Mouse (Mus musculus) macrophage (primary cell): Measurements from ENCODE around the gene AA792892. TPM values are rescaled to one million over a fixed set of nuclear protein-coding genes. Genes with fewer than 3 reads are reported as not detected.
"Not testable (repeated sequence)": the region's sequence is repeated elsewhere in the genome, so short reads cannot be mapped to it uniquely, and the experiment has no call there.

ENCODE experiments used
- H3K27ac ChIP-seq: fragments of 350-480 bp; formaldehyde crosslinking; 2 replicates; pipeline ENCODE4 v1.9.0; 2021
- H3K36me3 ChIP-seq: fragments of 350-480 bp; formaldehyde crosslinking; 2 replicates; pipeline ENCODE4 v1.9.0; 2021; ENCODE audit errors: inconsistent target
- H3K4me3 ChIP-seq: fragments of 350-480 bp; formaldehyde crosslinking; 2 replicates; pipeline ENCODE4 v1.9.0; 2021; ENCODE audit errors: inconsistent target
- H3K79me2 ChIP-seq: fragments of 350-480 bp; formaldehyde crosslinking; 2 replicates; pipeline ENCODE4 v1.9.0; 2021; ENCODE audit errors: inconsistent target
- WGBS: methylation state at CpG from one replicate; pipeline ENCODE4 v1.1.7; 2026; ENCODE audit warnings: inconsistent platforms; ENCODE audit not compliant: missing documents; 5-methylcytosine and 5-hydroxymethylcytosine counted together
- polyA plus RNA-seq: library from polyadenylated mRNA; stranded (reverse); fragments of 250-400 nt; gene quantifications from 3 replicates; pipeline ENCODE4 v1.2.4, GENCODE M21; 2018; ENCODE audit warnings: inconsistent platforms
- total RNA-seq, 78 experiments: library from RNA; depleted of rRNA; stranded (reverse); fragments of 250-400 nt; gene quantifications; 1 replicate in 9 of 78; 2 replicates in 24 of 78; 3 replicates in 43 of 78; 4 replicates in 2 of 78; pipeline ENCODE4 v1.2.4; 2018; ENCODE audit warnings: inconsistent platforms in 56 of 78

AA792892 gene
- not detected for total RNA-seq (2018; cell fraction: chromatin; rRNA removed)
- total RNA-seq (2018; cell fraction: cytosol; rRNA removed) = not detected
- not detected for total RNA-seq (2018; cell fraction: nucleus; rRNA removed)
- not detected in 3 replicates for polyA plus RNA-seq

DNA sequence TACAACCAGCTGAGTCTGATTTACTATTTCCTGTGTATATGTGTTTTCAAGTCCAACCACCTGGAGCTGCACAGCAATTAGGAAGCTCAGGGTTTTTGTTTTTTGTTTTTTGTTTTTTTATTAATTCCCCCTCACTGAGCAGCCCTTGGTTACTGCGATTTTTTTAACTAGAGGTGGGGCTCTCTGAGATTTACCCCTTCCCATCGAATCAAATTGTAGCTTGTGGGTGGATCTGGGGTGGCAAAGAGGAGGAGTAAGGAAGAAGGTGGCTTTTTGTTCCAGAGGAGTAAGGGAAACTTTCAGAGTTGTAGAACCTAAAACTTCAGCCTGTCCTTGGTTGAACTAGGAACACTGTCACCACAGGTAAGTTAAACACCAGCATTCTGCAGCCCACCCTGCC lies at the start of gene AA792892:
Gene AA792892 (plus strand): TSS at position 301 of the 400 bp plus-strand sequence.
- H3K79me2 ChIP-seq, H3K36me3 ChIP-seq, H3K27ac ChIP-seq, H3K4me3 ChIP-seq: not testable (repeated sequence)
- no CpG with 5 or more reads among the region's 2 CpGs for WGBS

DNA sequence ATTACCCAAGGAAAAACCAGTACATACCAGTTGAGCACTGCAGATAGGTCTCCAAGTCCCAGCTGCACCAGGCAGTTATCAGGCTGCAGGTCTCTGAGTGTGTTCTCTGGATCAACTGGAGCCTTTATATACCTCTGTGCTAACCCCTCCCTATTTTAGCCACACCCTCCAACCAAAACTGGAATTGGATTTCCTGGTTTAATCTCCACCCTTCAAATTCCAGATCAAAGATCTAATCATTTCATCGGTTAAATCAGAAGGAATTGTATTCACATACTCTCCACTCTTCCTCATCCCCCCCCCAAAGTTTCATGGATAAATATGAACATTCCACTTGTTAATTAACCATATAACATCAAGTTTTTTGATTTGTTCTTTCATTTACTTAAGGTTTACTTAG lies 32.9 kb upstream of the AA792892 start, which contains the start of gene A430089I19Rik:
Gene A430089I19Rik (minus strand): TSS at position 101 of the 400 bp plus-strand sequence.
- not testable (repeated sequence) for H3K4me3 ChIP-seq, H3K27ac ChIP-seq, H3K79me2 ChIP-seq, H3K36me3 ChIP-seq
- no CpG with 5 or more reads among the region's 1 CpGs for WGBS

DNA sequence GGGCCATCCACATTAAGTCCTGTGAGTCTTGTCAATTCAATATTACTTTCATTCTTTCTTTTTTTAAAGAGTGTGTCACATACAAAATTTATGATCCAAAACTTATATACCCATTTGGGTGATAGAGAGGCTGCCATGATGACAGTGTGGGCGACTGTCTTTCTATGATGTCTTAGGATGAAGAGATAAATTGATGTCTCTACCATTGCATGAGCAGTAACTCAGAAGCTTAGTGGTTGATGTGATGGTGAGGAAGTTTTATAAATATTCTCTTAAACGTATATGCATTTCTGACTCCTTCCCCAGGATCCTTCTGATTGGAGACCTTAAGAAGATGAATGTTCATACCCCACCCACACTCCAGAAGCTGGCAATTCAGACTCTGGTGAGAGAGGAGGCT lies 25.4 kb upstream of the AA792892 start, which contains the start of gene Gm6502:
Gene Gm6502 (plus strand): TSS at position 301 of the 400 bp plus-strand sequence.
- not testable (repeated sequence) for H3K36me3 ChIP-seq, H3K79me2 ChIP-seq
- no CpG with 5 or more reads among the region's 2 CpGs for WGBS

More for the DNA sequence above, 25.4 kb upstream of the AA792892 start, which contains the start of gene Gm6502:
- not testable (repeated sequence) for H3K4me3 ChIP-seq, H3K27ac ChIP-seq

Other genes starting within 250 kb of the AA792892 start
- gene Gm3106, start 121.7 kb upstream of the AA792892 start, polyA plus RNA-seq = not detected in 3 replicates
- not detected in 3 replicates for gene A430089I19Rik, start 33.0 kb upstream of the AA792892 start, polyA plus RNA-seq
- not detected in 3 replicates for gene Gm6502, start 25.3 kb upstream of the AA792892 start, polyA plus RNA-seq
- not detected in 3 replicates for gene Gm7682, start 106.0 kb downstream of the AA792892 start, polyA plus RNA-seq
- not detected in 3 replicates for gene Gm3139, start 186.5 kb downstream of the AA792892 start, polyA plus RNA-seq